ENCODE assay signal across 14 mouse cellular contexts in the genomic region with DNA sequence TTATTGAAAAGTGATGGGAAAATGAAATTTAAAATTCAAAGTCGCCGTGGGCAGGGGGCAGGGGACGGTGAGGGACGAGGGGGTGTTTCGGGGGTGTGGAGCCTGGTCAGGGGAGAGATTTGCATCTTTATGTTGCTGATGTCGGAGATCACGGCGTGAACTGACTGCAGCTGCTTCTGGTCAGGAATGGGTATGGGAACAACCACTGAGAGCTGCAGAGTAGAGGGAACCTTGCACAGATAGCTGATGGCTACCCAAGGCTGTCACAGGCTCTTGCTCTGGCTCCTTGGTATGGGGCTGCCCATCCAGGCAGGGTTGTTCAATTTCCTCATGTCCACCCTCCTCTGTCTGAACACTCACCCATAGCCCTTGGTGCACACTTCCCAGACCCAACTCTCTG.
A peak's percentile ranks its signal among the peaks of the same experiment; 100 is the strongest.
DNase-seq lines count a peak whose midpoint lies in the region; ATAC-seq and TF ChIP-seq lines count a peak whose summit lies in the region.
"Had no signal": no experiment of that assay in that cellular context is flagged by ENCODE, and none has a peak within 500 bp of the region (broad histone marks: within the 10 kb centered on the region; RNA-seq: fewer than 3 reads in every experiment).

No protein-coding gene starts in this region.

- H3K4me2 ChIP-seq in heart, embryonic 11.5 days = peak overlapping the region; percentile 1; the same call in 1 of the 2 replicates
- H3K4me2 ChIP-seq in neural tube, embryonic 11.5 days (ENCODE audit: low read depth) = peak overlapping the region; percentile 3; the same call in 1 of the 2 replicates
- peak overlapping the region; percentile 46 for H3K4me2 ChIP-seq in limb, embryonic 13.5 days (replicated peaks)
- H3K4me2 ChIP-seq: forebrain, embryonic 13.5 days; lung, embryonic 14.5 days had no signal

- H3K9ac ChIP-seq in heart, embryonic 11.5 days (ENCODE audit: low read depth, low read length) = no peak overlapping the region
- H3K9ac ChIP-seq in neural tube, embryonic 11.5 days (ENCODE audit: low read length) = no peak overlapping the region
- no peak overlapping the region for H3K9ac ChIP-seq in limb, embryonic 13.5 days
- H3K9ac ChIP-seq: forebrain, embryonic 13.5 days; lung, embryonic 14.5 days had no signal

- no peak overlapping the region for H3K4me3 ChIP-seq in heart, embryonic 11.5 days (ENCODE audit: low read depth, low read length)
- H3K4me3 ChIP-seq in neural tube, embryonic 11.5 days (ENCODE audit: low read depth, low read length) = no peak overlapping the region
- no peak overlapping the region for H3K4me3 ChIP-seq in limb, embryonic 13.5 days
- no peak overlapping the region for H3K4me3 ChIP-seq in cerebellum, adult 2 months (replicated peaks; ENCODE audit: insufficient read depth, low read depth, low read length)
- H3K4me3 ChIP-seq: forebrain, embryonic 13.5 days; heart, embryonic 10.5 days had no signal

- no peak for ATAC-seq in heart, embryonic 11.5 days (replicated peaks; ENCODE audit: insufficient number of reproducible peaks, low FRiP score, low TSS enrichment)
- no peak for ATAC-seq in neural tube, embryonic 11.5 days (ENCODE audit: insufficient read depth, low FRiP score, low TSS enrichment)
- no peak for ATAC-seq in limb, embryonic 13.5 days (ENCODE audit: low FRiP score, low read depth)
- ATAC-seq: forebrain, embryonic 13.5 days had no signal

- H3K36me3 ChIP-seq in heart, embryonic 11.5 days (ENCODE audit: control insufficient read depth, insufficient read depth, low read length) = no peaks in the 10 kb centered on the region
- no peaks in the 10 kb centered on the region for H3K36me3 ChIP-seq in neural tube, embryonic 11.5 days (ENCODE audit: control insufficient read depth, insufficient read depth, low read length)
- no peaks in the 10 kb centered on the region for H3K36me3 ChIP-seq in limb, embryonic 13.5 days
- H3K36me3 ChIP-seq: heart, embryonic 10.5 days had no signal

- 35% methylated on average over 8 of the region's 8 CpGs for WGBS in heart, embryonic 11.5 days (ENCODE audit: insufficient replicate concordance)
- WGBS in neural tube, embryonic 11.5 days = 12% methylated on average over 8 of the region's 8 CpGs
- 5% methylated on average over 8 of the region's 8 CpGs for WGBS in limb, embryonic 13.5 days
- 47% methylated on average over 8 of the region's 8 CpGs for WGBS in cerebellum, adult 2 months

- peaks cover 6% of the 10 kb centered on the region; the same call in 1 of the 2 replicates for H3K4me1 ChIP-seq in heart, embryonic 11.5 days (ENCODE audit: control insufficient read depth, insufficient read depth, low read length)
- peaks cover 17% of the 10 kb centered on the region for H3K4me1 ChIP-seq in neural tube, embryonic 11.5 days (ENCODE audit: control insufficient read depth, insufficient read depth, low read length)
- peaks cover 47% of the 10 kb centered on the region for H3K4me1 ChIP-seq in limb, embryonic 13.5 days
- H3K4me1 ChIP-seq in cerebellum, adult 2 months (ENCODE audit: control insufficient read depth, insufficient read depth, low read length) = peaks cover 13% of the 10 kb centered on the region

- H3K9me3 ChIP-seq in heart, embryonic 11.5 days (replicated peaks; ENCODE audit: control insufficient read depth, low read length) = no peaks in the 10 kb centered on the region
- H3K9me3 ChIP-seq in neural tube, embryonic 11.5 days (ENCODE audit: control insufficient read depth, low read length) = no peaks in the 10 kb centered on the region
- H3K9me3 ChIP-seq in limb, embryonic 13.5 days = no peaks in the 10 kb centered on the region
- H3K9me3 ChIP-seq: forebrain, embryonic 13.5 days; heart, embryonic 10.5 days had no signal

- no peak overlapping the region for H3K27ac ChIP-seq in heart, embryonic 11.5 days (ENCODE audit: low read depth, low read length)
- H3K27ac ChIP-seq in neural tube, embryonic 11.5 days (ENCODE audit: low read depth, low read length) = no peak overlapping the region
- no peak overlapping the region for H3K27ac ChIP-seq in limb, embryonic 13.5 days
- H3K27ac ChIP-seq in cerebellum, adult 2 months (ENCODE audit: insufficient read depth, low read length) = no peak overlapping the region
- H3K27ac ChIP-seq: forebrain, embryonic 13.5 days; heart, embryonic 10.5 days had no signal

- peaks cover 18% of the 10 kb centered on the region for H3K27me3 ChIP-seq in heart, embryonic 11.5 days (ENCODE audit: control insufficient read depth, insufficient read depth, low read length)
- H3K27me3 ChIP-seq in neural tube, embryonic 11.5 days (ENCODE audit: control insufficient read depth, insufficient read depth, low read length) = peaks cover 7% of the 10 kb centered on the region
- H3K27me3 ChIP-seq in limb, embryonic 13.5 days = peaks cover 33% of the 10 kb centered on the region
- H3K27me3 ChIP-seq in cerebellum, adult 2 months (ENCODE audit: control insufficient read depth, insufficient read depth, low read length) = no peaks in the 10 kb centered on the region

- no peak for TF ChIP-seq POLR2A in cerebellum, adult 2 months (IDR thresholded peaks at IDR 0.05; ENCODE audit: borderline replicate concordance, insufficient read depth, low read length)

- no peak for TF ChIP-seq CTCF in cerebellum, adult 2 months (IDR thresholded peaks at IDR 0.05; ENCODE audit: borderline replicate concordance, insufficient read depth, low read depth, low read length)

- no peak for DNase-seq in heart, adult 8-10 months (ENCODE audit: low spot score)
- no peak for DNase-seq in neural tube, embryonic 11.5 days (ENCODE audit: low spot score)
- DNase-seq in neural tube, embryonic 10.5 days (ENCODE audit: extremely low spot score, low spot score) = no peak
- DNase-seq in right cerebral cortex, adult 2 months (ENCODE audit: low spot score in 2 of 2) = no peak
- DNase-seq in cerebellum, adult 2 months = no peak
- no peak for DNase-seq in urinary bladder, postnatal 14 days (ENCODE audit: low spot score)
- DNase-seq: cerebellum, adult 8-10 months; kidney, postnatal 36 days; right cerebral cortex, postnatal 14 days had no signal
